Mouse (Mus musculus): ENCODE measurements at regions not wholly inside any gene's neighbourhood (a gene's known extent, or its start where the extent isn't known, plus 50 kb on each side); places are given as distances from the start of the nearest gene placed in this dataset.

GRCm38 (mm10) chr4:70783487-70783886 is 248.7 kb upstream of the Megf9 start:
- H3K79me2 ChIP-seq (ENCODE audit: control insufficient read depth, insufficient read depth, low read length, poor library complexity): no peaks in the 10 kb centered on the region
- no peak for DNase-seq (ENCODE audit: low read depth, low spot score)
- no peaks in the 10 kb centered on the region for H3K4me1 ChIP-seq (ENCODE audit: control insufficient read depth in 1 of 2, insufficient read depth in 2 of 2, low read length in 2 of 2)
- no peak overlapping the region for H3K9ac ChIP-seq (ENCODE audit: control insufficient read depth, low read depth, low read length, poor library complexity, severe bottlenecking)
- no peaks in the 10 kb centered on the region for H3K27me3 ChIP-seq (ENCODE audit: control insufficient read depth in 1 of 2, insufficient read depth in 2 of 2, low read length in 2 of 2)
- H3K9me3 ChIP-seq (replicated peaks; ENCODE audit: insufficient read depth, low read length): no peaks in the 10 kb centered on the region
- no peak overlapping the region for H3K4me3 ChIP-seq (ENCODE audit: control insufficient read depth in 1 of 2, insufficient read depth in 1 of 2, low read depth in 2 of 2, low read length in 2 of 2)
- no peaks in the 10 kb centered on the region for H3K36me3 ChIP-seq (ENCODE audit: control insufficient read depth in 1 of 2, insufficient read depth in 2 of 2, low read length in 2 of 2)
- H3K27ac ChIP-seq (ENCODE audit: control insufficient read depth, low read depth, low read length): no peak overlapping the region
- TF ChIP-seq POLR2A (IDR thresholded peaks at IDR 0.05; ENCODE audit: control insufficient read depth in 1 of 2, insufficient read depth in 1 of 2, low read depth in 1 of 2, low read length in 2 of 2, poor library complexity in 1 of 2) (no peak), SMC3 (IDR thresholded peaks at IDR 0.05; ENCODE audit: low read depth, low read length) (no peak), MAX (IDR thresholded peaks at IDR 0.05; ENCODE audit: low read length) (no peak), SIN3A (IDR thresholded peaks at IDR 0.05; ENCODE audit: low read length) (no peak), NRF1 (IDR thresholded peaks at IDR 0.05; ENCODE audit: insufficient read depth, low read depth, low read length, poor library complexity, severe bottlenecking) (no peak), MEF2A (IDR thresholded peaks at IDR 0.05; ENCODE audit: extremely low read depth, insufficient replicate concordance, low read depth, low read length, poor library complexity, severe bottlenecking) (no peak), MAFK (IDR thresholded peaks at IDR 0.05; ENCODE audit: borderline replicate concordance, low read depth, low read length) (no peak), MYB (IDR thresholded peaks at IDR 0.05; ENCODE audit: low read depth, low read length) (no peak), EP300 (IDR thresholded peaks at IDR 0.05; ENCODE audit: low read depth in 1 of 2, low read length in 2 of 2) (no peak), NELFE (IDR thresholded peaks at IDR 0.05; ENCODE audit: low read depth, low read length) (no peak), RCOR1 (IDR thresholded peaks at IDR 0.05; ENCODE audit: low read depth, low read length) (no peak), GATA1 (IDR thresholded peaks at IDR 0.05; ENCODE audit: low read depth, low read length) (no peak), MYC (IDR thresholded peaks at IDR 0.05; ENCODE audit: low read depth, low read length) (no peak), USF2 (IDR thresholded peaks at IDR 0.05; ENCODE audit: borderline replicate concordance in 1 of 2, insufficient read depth in 1 of 2, low read depth in 1 of 2, low read length in 2 of 2) (no peak), CHD2 (IDR thresholded peaks at IDR 0.05; ENCODE audit: low read length) (no peak)

- H3K27me3 ChIP-seq (ENCODE audit: control insufficient read depth in 1 of 2, insufficient read depth in 2 of 2, low read length in 2 of 2): no peaks in the 10 kb centered on the region
- DNase-seq (ENCODE audit: low read depth, low spot score): no peak
- no peak for TF ChIP-seq USF1 (IDR thresholded peaks at IDR 0.05; ENCODE audit: low read depth, low read length)
- TF ChIP-seq TAL1 (IDR thresholded peaks at IDR 0.05; ENCODE audit: low read length): no peak
- TF ChIP-seq CHD1 (IDR thresholded peaks at IDR 0.05; ENCODE audit: low read depth, low read length): no peak
- TF ChIP-seq MAX (IDR thresholded peaks at IDR 0.05; ENCODE audit: low read length): no peak
- no peak for TF ChIP-seq HCFC1 (IDR thresholded peaks at IDR 0.05; ENCODE audit: low read depth, low read length)
- TF ChIP-seq NELFE (IDR thresholded peaks at IDR 0.05; ENCODE audit: low read depth, low read length): no peak
- TF ChIP-seq JUND (IDR thresholded peaks at IDR 0.05; ENCODE audit: low read depth, low read length): no peak
- TF ChIP-seq CTCF (IDR thresholded peaks at IDR 0.05 in 2 of 3, conservative IDR thresholded peaks at IDR 0.05 in 1 of 3; ENCODE audit: control insufficient read depth in 1 of 3, insufficient read depth in 1 of 3, low read depth in 2 of 3, low read length in 3 of 3, poor library complexity in 1 of 3, severe bottlenecking in 1 of 3): no peak
- no peak for TF ChIP-seq EP300 (IDR thresholded peaks at IDR 0.05; ENCODE audit: low read depth in 1 of 2, low read length in 2 of 2)
- TF ChIP-seq CHD2 (IDR thresholded peaks at IDR 0.05; ENCODE audit: low read length): no peak
- TF ChIP-seq RCOR1 (IDR thresholded peaks at IDR 0.05; ENCODE audit: low read depth, low read length): no peak
- no peak for TF ChIP-seq POLR2AphosphoS5 (IDR thresholded peaks at IDR 0.05; ENCODE audit: borderline replicate concordance, low read depth, low read length)
- no peak overlapping the region for H3K27ac ChIP-seq (ENCODE audit: control insufficient read depth, low read depth, low read length)
- H3K36me3 ChIP-seq (ENCODE audit: control insufficient read depth in 1 of 2, insufficient read depth in 2 of 2, low read length in 2 of 2): no peaks in the 10 kb centered on the region
- H3K9ac ChIP-seq (ENCODE audit: control insufficient read depth, low read depth, low read length, poor library complexity, severe bottlenecking): no peak overlapping the region
- H3K9me3 ChIP-seq (replicated peaks; ENCODE audit: insufficient read depth, low read length): no peaks in the 10 kb centered on the region
- no peak overlapping the region for H3K4me3 ChIP-seq (ENCODE audit: control insufficient read depth in 1 of 2, insufficient read depth in 1 of 2, low read depth in 2 of 2, low read length in 2 of 2)
- no peaks in the 10 kb centered on the region for H3K79me2 ChIP-seq (ENCODE audit: control insufficient read depth, insufficient read depth, low read length, poor library complexity)
- H3K4me1 ChIP-seq (ENCODE audit: control insufficient read depth in 1 of 2, insufficient read depth in 2 of 2, low read length in 2 of 2): no peaks in the 10 kb centered on the region
Observed at GRCm38 (mm10) chr4:70781591-70781990, 246.8 kb upstream of the Megf9 start.
